Mouse (Mus musculus) urinary bladder, adult 18-20 months (tissue): ENCODE measurements at regions not wholly inside any gene's neighbourhood (a gene's known extent, or its start where the extent isn't known, plus 50 kb on each side); places are given as distances from the start of the nearest gene placed in this dataset.

Experiments
- DNase-seq, 2 experiments: peaks; one replicate each; pipeline ENCODE4 v3.0.0; 2022; ENCODE audit warnings: low spot score in 2 of 2, mixed read lengths in 2 of 2

DNA sequence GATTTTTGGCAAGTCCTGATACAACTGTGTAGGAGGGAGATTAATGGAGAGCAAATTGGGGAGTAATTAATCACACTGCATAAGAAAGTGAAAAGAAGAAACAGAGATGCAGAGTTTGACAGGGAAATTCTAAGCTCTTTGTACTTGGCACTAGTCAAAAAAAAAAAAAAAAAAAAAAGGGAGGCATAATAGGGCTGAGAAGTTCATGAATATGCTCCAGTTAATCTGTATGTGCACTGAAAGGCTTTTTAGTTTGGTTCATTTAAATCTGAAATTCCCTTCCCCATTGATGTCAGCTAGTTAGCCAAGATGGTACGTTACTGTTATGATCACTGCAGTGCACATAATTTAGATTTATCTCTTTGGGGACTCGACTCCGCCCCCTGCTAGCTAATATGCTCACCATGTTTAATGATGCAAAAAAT is 470.8 kb upstream of the Map3k7 start:
- no peak for DNase-seq

DNA sequence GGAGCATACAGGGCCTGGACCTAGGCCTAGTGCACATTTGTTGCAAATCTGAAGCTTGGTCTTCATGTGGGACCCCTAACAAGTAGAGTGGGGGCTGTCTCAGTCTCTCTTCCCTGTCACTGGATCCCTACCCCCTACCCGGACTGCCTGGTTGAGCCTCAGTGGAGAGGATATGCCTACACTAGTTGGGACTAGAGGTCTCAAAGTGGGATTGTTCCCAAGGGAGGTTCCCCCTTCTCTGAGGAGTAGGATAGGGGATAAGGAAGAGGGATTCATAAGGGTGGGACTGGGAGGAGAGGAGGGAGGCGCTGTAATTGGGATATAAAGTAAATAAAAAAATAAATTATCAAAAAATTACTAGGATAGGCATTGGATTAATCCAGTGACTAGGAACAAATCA is 464.0 kb upstream of the Map3k7 start:
- DNase-seq = no peak

DNA sequence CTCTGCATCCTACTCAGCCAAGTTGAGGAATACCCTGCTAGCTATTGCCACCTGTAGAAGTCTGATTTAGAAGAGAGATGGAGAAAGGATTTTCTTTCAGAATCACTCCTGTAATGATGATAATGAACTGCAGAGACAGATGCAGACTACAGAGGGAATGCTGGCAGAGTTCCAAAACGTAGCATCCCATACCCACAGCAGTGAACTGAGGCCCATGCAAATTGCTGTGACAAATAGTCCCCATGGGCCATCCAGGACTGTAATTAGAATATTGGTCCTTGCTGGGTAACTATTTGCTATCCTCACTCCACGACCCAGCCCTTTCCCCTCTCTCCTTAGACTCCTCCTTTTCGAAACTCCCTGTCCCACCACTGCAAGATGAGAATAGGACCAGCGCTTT is 463.5 kb upstream of the Map3k7 start:
- DNase-seq = no peak

DNA sequence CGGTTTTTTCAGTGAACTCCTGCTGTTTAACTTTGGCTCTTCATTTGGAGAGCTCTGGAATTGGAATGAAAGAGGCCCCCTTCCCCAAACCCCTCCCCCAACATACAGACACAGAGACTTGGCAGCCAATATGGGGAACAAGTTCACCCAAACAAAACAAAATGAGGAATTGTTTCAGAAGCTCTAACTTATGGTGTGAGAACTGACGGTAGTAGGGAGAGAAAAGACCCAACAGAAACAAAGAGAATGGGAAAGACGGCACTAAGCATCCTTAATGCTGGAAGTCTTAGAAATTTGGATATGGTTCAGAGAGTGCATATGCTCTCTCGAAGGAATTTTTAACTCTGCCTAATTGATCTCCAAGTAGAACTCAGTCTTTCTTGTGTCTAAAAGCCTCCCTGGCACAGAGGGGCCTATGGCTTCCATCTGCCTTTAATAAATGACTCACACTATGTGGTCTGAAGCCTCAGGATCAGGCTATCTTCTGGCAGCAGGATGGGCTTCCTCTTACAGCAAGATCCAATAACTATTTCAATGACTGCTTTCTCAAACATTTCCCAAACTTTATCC is 438.2 kb upstream of the Map3k7 start:
- DNase-seq = no peak

DNA sequence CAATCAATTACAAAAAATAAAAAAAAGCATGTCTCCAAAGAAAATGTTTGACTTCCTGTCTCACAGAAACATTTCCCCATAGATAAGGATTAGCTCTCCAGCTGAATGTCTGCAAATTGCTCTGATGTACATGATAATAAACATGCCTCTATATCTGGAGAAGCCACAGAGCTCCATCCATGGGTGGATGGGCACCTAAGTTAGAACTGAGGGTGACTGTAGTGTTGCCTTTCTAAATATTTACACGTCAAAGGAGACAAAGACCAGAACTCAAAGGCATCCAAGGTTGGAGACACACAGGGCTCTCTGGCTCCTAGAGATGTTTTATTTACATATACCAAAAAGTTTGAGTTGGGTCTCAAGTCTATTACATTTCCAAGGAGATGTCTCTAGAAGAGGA is 427.1 kb upstream of the Map3k7 start:
- DNase-seq = no peak

DNA sequence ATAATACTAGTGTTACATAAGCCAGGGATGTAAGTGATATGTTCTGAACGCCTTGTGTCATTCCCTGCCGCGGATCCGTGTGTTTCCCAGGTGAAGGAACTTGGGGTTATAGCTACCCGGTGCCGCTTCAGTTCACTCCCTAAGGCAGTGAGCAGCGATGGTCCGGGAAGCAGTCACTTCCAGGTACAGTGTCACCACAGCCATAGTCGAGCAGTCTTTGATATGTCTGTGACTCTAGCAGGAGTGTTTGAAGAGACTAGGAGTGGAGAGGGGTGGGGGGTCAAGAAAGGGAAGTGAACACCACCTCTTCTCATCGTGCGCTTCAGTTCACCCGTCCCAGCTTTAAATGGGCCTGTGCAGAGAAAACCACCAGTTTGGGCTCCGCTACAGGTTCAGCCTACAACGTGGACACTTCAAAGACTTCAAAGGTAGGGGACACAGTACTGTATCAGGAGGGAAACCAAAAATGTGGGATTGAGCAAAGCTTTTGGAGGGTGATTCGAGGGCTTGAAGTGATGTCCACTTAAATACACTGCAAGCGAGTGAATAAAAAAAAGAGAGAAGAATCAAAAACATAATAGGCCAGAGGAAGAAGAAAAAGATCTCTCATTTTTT is 410.0 kb upstream of the Map3k7 start:
- DNase-seq = no peak

DNA sequence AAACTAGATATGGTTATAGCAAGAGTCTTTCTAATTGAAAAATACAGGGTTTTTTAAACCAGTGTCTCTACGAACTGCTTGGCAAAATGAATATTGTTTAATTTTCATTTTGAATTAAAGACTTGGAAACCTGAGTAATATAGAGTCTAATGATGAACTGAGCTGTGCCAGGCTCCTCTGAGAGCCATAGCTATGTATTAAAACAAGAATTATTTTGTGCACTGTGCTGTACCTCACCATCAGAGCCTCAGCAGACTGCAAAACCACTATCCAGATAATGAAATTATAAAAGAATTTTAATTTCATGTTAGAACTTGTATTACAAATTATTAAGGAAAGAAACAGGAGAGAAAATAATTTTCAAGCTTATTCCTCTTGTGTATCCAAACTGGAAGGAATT is 408.8 kb upstream of the Map3k7 start:
- no peak for DNase-seq

DNA sequence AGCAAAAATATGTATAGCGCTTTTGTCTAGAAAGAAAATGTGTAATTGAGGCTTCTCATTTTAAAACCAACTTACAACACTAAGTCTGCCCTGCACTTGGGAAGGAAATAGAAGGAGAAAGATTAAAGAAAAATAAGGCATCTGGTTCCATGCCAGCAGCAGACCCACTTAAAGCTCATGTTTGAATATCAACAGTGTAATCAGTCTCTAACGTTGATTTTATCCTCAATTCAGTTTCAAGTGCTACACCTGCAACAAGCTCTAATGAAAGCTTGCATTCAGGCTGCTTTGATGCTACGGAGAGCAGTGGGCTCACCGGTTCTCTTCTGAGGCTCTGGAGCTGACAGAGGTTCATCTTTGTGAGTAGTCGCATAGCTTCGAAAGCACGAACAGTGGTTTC is 406.6 kb upstream of the Map3k7 start:
- no peak for DNase-seq

DNA sequence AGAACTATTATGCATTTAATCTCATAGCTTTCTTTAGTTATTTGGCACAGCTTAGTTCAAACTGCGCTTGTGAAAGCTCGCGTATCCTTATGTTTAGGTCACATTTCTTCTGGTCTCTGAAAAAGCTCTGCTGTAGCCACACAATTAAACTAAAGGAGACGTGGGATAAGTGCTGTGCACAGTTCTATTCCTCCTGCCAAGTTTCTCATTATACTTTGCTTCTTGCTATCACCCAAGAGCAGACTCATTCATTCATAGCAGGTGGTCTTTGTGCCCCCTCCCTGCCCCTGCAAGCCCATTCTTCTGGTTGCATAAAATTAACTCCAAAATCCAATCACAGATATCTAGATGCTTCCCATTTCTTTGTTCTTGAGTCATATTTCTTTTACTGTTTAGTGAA is 403.6 kb upstream of the Map3k7 start:
- DNase-seq = no peak

DNA sequence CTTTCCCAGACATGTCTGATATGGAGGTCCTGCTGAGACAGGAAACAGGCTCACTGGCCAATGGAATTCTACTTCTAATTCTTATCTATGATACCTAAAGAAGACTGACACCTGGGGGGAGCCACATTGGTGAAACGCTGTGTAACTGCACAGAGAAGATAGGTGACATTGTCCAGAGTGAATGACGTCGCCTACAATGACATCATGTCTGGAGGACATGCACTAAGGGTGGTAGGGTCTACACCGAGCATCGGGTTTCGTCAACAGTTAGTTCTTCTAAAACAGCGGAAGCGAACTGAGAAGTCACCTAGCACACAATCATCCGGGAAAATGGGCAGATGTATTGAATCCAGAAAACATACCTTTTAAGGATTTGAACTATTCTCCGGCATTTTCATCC is 402.7 kb upstream of the Map3k7 start:
- DNase-seq = no peak

DNA sequence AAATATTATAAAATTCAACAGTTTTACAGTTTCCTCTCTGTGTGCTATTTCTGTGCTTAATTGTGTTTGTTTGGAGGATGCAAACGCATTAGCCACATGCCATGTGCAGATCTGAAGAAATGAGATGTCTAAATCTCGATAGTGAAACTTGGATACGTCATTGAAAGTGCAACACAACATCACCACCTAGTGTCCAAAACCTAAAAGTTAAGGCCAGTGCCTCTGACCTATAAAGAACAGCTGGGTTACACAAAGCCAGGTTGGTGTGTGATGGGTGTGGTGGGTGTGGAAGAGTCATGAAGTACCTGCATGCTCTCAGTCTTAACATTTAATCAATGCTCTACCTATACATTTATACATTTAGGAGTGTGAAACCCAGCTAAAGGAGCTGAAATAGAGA is 402.1 kb upstream of the Map3k7 start:
- DNase-seq = peak in 1 of 2 experiments; percentile 8

DNA sequence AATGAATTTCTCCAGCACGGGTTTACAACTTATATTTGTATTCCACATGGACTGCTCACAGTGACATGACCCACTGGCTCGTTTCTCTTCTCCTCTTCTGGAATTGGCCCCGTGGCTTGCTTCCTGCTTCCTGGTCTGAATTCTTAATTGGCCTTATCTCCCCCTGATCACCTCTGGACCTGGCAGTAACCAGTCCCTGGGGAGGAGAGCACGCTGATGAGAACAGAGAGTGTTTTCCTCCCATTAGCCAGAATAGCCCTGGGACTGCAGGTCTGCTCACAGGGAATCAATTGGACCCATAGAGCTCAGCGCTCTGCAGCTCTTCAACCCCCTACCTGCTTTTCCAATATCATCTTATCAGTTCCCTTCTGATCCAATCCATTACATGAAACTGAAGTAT is 397.7 kb upstream of the Map3k7 start:
- no peak for DNase-seq

DNA sequence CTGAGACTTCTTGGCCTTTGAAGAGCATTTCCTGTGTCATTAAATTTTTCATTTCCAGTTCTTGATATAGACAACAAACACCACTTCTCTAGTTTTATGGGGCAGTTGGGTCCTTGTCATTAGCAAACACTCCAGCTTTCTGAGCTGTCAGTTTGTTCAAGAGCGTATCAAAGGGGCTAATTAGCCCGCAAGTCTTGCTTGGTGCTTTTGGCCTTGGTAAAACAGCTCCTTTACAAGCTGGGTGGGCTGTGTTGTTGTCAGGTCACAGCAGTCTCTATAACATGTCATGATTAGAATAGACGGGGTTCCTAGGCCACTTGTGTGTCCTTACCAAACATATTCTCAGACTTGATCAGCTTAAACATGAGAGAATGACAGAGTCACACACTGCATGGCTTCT is 397.1 kb upstream of the Map3k7 start:
- no peak for DNase-seq

DNA sequence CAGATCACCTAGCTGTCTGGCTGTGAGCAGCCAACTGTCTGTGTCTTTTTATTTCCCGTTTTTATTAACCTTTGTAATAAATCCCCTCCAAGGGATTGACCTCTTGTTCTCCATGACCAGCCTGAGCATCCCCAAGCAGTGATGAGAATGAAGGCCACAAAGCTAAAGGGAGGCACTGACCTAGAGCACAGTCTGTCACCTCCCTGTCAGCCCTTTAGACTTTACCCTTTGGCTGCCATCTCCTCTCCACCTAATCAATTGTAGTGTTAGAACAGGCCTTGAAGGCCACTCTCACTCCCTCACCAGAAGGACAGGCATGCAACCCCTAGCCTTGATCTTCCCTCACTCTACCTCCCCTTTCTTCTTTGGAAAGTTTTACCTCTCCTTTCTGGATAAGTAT is 394.2 kb upstream of the Map3k7 start:
- DNase-seq = no peak

DNA sequence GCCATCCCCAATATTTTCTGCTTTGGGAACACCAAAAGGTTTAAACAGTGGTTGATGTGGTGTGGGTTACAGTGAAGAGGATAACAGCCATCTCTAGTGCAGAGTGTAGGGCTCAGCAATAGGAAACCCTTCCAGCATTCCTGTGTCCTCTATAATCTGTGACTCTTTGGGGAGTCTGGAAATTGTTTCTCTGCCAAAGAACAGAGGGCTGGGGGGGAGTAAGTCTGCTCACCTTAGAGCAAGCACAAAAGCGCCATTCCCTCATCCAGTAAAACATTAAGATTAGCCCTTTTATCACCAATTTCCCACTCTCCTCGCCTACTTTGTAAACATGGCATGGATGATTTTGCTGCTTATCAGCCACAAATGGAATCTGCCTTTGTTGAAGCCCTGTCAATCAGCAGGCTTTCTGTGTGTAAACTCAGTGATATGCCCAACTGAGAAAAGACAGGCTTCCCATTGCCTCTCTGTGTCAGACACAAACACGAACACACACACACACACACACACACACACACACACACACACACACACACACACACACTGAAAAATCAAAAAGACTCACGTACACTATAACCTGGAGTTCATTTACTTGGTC is 386.8 kb upstream of the Map3k7 start:
- DNase-seq = no peak

DNA sequence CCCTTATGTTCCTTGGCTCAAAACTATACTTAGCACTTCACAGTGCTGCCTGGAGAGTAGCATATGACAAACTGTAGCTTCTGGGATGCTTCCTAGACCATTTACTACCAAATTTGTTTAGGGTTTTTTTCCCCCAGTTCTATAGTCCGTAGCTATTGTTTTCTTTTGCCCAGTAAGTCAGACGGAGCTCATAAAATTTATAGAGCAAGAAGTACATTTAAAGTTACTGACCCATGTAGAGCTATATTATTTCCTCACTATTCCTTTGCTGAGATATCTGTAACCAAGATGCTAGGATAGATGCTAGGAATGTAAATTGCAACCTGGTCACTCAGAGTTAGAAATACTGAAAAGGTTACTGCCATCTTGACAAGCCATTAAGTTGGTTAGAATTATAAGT is 380.4 kb upstream of the Map3k7 start:
- DNase-seq = no peak

DNA sequence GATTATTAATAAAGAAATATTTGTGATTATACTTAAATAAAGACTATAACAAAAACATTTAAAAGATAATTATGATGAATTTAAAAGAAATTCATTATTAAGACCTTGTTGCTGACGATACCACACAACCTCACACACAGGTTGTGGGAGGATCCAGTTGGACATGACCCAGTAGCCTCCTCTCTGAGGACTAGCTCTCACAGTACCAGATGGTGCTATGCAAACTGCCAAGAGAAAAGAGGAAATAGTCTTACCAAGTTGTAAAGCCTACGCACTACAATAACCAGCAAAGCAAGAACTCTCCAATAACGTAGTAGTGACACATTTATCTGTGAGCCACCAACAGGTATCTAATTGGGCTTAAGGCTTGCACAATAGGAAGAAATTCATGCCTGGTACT is 379.7 kb upstream of the Map3k7 start:
- DNase-seq = no peak

DNA sequence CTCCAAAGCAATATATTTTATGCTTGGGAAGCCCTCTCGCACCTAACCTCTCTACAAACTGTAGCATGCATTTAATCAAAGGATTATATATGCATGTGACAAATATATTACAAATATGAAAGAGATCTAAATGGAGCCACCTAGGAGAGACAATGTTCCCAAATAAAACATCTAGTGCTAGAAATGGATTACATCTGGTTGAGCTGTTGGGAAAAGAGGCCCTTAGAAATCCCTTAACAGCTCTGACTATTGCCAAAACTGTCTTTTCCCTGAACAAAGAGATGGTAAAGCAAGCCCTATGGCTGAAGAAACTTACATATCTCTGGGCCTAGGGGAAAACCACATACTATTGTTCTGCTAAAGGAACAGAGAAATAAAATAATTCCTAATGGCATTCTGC is 369.8 kb upstream of the Map3k7 start:
- DNase-seq = no peak

DNA sequence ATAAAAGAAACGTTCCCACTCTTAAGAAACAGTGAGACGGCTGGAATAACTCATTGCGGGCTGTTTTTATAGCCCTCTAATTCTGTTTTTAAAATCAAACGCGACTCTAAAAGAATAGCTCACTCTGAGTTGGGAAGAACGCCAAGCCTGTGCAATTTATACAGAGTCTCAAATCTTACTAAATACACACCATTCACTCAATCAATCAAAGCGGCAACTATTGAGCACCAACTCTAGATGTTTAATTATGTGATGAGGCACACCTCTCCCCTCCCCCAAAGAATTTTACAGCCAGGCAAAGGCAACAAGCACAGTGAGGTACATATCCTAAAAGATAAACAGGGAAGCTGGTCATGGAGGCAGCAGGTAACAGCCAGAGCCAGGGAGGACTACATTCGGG is 362.4 kb upstream of the Map3k7 start:
- no peak for DNase-seq

DNA sequence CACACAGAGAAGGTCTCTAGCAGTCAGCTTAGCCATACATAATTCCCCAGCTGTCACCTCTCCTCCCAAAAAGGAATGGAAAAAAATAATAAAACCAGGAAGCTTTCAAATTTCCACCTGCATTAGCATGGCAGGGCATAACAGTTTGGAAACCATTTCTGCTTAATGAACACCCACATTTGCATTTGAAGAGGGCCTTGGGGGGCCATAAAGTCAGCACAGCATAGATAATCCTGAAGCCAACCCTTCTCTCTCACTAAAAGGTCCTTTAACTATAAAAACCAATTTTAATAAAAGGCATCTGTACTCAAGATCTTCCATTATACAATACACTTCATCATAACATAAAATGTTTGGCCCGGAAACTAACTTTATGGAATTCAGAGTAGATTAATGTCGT is 360.1 kb upstream of the Map3k7 start:
- DNase-seq = no peak

DNA sequence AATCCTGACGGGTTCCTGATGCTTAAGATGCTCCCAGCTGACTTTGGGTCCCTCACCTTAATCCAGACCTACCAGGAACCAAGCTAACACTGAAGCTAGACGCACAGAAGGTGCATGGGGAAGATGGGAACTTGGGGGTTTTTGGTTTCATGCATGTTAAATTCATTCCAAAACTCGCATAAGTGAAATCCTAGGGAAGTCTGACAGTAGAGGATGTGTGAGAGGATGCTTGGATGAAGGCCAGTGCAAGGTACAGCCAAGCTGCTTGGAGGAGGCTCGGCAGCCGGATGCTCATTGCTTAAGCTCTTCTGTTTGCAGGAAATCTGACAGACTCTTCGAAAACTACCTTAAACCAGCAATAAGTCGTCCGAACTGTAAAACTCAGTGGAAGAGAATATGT is 355.1 kb upstream of the Map3k7 start:
- DNase-seq = no peak

DNA sequence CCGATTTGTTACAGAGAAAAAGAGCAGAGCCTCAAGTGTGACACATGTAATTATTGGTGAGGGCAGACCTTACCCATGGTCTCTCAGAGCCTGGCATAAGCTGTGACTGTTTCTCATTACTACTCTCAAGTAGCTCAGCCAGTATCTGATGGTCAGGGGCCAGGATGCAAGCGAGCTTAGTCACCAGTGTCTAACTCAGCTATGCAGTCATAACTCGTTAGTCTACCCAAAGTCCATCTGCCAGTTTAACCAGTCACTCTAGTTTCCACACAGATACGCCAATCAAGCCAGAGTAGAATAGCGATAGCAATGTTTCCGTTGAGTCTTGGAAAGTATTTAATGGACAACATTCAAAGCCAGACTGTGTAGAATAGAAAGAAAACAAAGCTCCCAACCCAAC is 354.3 kb upstream of the Map3k7 start:
- DNase-seq = peak in 1 of 2 experiments; percentile 13

DNA sequence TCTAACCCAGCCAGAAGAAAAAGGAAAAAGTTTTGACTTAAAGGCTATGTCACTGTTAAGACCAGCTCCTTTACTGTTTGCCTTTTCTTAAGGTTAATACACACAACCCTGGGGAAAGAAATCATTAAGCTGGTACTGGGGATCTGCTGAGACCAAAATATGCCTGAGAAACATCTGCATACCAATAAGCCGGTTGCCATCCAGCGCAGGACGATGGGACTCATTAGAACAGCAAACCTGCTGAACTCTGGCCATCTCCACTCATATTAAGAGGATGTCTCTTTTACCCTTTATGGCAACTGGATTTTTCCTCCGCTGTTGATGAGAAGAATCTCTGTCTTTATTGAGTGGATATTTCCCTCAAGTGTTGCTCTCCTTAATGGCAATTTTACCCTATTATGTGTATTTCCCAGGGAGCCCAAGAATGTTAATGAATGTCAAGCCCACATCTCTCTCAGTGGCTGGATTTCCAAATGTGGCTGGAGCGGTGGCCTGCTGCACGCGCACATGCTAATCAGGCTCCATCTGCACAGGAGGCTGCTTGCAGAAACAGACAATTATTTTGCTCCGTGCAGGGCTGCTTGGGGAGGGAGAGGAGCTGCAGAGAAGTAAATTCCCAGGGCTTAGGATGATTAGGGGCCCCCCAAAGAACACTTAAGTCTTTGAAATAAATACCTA is 351.6 kb upstream of the Map3k7 start:
- DNase-seq = no peak
